Mouse (Mus musculus) natural killer cell, adult 2 months (primary cell): ENCODE data around the gene Chmp4b.

ENCODE experiments used
- DNase-seq, 2 experiments: peaks; one replicate each; pipeline ENCODE4 v3.0.0; 2022; ENCODE audit warnings: low spot score in 2 of 2

Gene Chmp4b

DNA sequence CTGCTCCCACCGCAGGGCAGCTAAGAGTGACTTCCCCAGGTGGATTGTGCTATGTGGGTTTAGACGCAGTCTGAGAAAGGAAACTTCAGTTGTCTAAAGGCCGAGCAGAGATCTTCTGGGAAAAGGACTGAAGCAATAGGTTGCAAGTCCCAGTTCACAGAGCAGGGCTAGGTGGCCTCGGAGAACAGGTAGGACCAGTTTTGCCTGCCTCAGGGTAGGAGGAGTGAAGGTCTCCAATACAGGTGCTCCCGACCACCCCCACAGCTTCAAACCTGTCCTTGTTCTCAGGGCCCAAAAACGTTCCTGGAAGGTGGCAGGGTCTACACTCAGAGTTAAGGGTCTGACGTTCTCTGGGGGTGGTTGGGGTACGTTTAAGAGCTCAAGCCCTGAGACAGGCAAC is at the start of gene Chmp4b:
Gene Chmp4b, plus strand, starts transcription at position 343 of the 400 bp plus-strand sequence.
- DNase-seq = no peak

DNA sequence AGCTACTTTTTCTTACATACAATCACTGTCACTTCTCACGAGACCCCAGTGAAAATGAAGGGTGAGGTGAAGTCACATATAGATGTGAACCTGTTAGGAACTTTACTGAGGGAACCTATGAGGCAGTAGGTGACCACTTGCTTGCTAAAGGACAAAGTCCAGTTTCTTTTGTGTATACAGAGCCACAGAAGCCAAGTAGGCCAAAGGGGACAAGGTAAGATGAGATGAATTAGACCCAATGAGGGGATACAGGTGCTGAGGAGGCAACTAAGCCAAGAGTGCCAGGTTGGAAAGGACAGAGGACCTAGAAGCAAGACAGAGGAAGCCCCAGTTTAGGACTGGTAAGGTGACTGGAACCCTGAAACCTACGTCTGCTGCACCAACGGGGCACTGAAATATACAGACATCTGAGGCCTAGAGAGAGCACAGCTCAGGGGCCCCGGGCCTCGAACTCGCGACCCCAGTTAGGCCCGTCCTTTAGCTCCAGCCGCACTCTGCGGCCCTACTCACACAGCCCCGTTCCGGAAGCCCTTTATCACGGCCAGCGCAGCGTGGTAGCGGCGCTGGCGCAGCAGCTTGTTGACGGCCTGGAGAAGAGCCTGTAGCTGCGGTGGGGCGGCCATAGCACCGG is 48.4 kb upstream of the Chmp4b start:
- no peak for DNase-seq

DNA sequence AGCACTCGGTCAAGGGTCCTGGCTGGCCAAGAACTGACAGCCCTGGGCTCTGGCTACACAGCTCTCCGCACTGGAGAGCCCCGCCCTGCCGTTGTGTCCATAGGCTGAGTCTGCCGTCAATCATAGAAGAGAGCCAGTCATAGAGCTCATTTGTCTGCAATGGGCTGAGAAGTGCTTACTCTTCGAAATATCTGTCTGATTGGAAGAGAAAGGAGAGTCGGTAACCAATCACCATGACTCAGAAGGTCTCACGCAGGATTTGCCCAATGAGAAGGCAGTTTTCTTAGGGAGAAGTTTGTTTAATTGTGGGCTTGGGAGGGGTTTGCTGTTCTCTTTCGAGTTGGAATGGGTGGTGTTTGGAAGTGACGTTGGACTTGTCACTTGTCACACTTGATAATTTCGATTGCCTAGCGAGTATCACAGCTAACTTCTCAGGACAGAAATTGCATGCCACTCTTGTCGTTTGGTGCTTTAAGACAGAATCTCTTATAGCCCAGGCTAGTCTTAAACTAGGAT is 47.8 kb upstream of the Chmp4b start, which contains the start of gene Pxmp4:
Gene Pxmp4, minus strand, starts transcription at position 71 of the 516 bp plus-strand sequence.
- DNase-seq = peak; percentile 98 to 99

DNA sequence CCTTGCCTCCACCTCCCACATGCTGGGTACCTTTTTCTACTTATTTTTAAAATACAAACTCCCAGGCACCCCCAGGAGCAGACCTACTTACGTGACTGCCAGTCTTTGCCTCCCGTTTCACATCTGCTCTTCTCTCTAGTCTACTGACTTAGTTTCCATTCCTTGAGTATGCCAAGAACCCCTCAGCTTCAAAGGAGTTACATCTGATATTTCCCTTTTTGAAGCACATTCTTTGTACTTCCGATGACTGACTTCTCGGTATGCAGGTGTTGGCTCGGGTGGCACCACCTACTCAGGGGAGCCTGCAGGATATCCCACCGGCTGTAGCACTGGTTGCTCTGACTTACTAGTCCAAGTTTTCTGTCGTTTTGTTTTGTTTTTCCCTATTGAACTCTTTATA is 47.3 kb upstream of the Chmp4b start:
- DNase-seq = no peak

DNA sequence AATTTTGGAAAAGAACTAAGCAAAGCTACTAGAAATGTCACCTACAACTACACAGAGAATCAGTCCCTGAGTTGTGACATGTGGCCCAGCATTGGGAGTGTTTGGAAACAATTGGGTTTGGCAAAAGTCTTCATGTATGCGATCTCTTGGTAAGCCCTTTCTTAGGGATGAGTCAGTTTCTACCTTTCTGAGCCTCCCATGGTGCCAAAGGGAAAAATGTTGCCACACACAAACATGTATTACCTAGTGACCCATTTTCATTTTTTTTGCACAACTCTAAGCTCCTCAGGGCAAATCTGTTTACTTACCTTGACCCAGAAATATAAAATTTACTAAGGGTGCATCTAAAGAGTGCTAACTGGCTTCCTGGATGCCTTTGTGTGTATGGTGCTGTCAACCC is 44.5 kb upstream of the Chmp4b start:
- DNase-seq = no peak

DNA sequence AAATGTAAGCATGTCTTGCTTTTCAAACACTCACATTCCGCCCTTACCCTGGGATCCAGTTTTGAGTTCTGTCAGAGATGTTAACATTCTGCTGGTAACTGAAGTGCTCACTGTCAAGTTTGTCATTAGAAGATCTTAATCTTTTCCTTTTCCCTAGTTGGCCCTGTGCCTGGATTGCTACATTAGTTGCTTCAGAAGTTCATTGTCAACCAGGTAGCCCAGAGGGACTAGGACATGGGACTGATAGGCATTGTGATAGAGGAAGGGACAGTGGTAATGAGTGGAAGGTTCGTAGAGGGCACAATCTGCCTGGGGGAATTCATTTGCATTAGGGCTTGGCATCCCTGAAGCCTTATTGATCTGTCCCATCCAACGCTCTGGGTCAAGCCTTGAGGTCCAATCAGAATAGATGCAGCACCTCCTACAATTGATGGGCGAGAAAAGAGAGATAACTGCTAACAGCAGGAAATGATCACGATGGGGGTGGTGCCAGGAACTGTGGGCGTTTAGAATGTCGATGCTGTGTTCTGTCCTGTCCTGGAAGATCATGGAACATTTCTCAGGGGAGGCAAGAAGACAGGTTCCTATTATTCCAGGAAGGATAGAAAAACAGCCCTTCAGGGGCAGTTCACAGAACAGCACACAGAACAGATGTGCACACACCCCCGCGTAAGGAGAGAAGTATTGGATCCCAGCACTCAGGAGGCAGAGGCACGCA is 42.3 kb upstream of the Chmp4b start:
- no peak for DNase-seq

DNA sequence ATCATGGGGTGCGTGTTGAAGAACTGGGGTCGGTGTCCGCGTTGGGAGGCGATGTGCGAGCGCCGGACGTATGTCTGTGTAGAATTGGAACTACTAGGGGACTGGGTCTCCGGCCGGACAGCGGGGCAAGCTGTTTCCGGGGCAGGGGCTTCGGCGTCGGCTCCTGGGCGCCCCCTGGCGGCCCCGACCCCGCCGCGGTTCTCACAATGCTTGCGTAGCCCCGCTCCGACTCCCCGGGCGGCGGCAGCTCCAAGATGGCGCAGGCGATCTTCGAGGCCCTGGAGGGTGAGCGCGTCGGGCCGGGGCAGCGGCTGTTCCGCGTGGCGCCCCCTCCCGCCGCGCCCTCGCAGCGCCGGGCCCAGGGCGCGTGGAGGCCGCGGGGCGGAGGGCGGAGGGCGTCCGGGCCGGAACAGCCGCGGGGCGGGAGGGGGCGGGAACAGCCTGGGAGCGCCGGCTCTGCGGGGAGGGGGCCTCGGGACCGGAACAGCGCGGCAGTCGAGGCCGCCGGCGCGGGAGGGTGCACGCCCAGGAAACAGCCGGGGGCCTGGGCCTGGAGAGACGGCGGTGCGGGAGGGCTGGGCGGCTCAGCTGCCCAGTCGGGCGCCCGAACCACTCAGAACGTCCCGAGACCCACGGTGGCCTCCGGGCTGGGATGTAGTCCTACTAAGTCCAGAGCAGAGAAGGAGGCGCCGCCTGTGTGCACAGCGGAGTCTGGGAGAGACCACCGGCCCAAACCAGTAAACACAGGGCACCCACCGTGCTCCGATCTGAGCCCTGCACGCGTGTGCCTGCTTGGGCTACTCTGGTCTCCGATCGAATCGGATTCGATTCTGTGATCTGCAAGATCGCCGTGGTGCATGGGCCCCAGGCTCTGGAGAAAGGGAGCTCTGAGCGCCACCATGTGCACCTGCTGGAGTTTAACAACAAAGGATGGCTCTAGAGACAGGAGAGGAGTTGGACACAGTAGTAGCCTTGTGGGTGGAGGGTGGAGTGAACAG is 38.1 kb upstream of the Chmp4b start, which contains the start of the genes Zfp341 and 4930519P11Rik:
Gene Zfp341, plus strand, starts transcription at position 180 of the 998 bp plus-strand sequence.
Gene 4930519P11Rik, minus strand, starts transcription at position 320 of the 998 bp plus-strand sequence.
- DNase-seq = peak; percentile 86 to 90

DNA sequence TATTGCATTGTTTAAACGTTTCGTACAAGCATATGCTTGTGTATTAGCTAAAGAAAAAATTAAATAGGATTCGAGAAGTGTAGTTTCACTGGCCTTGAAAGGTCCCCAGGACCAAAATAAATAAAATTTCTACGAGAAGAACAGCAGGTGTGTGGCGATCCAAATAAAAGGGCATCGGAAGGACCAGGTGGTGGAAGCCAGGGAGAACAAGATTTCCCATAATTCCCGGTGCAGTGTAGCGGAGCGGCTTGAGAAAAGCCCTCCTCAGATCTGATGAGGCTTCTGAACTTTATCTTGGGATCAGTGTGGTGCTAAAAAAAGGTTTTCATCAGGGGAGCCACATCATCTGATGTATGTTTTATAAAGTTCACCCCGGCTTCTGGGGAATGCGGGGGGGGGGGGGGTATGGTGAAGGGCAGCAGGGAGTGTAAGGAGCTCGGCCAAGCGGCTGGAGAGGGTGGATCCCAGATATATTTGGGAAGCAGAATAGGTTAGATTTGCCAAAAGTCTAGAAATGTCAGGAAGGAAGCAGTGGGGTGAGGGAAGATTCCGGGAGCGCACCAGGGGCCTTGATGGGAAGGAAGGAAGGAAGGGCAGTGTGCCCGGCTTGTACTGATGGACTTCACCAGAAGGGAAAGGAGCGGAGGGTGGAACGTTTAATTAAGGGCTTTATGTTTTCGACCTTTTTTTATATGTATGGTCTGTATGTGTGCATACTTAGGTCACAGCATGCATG is 36.5 kb upstream of the Chmp4b start:
- no peak for DNase-seq

DNA sequence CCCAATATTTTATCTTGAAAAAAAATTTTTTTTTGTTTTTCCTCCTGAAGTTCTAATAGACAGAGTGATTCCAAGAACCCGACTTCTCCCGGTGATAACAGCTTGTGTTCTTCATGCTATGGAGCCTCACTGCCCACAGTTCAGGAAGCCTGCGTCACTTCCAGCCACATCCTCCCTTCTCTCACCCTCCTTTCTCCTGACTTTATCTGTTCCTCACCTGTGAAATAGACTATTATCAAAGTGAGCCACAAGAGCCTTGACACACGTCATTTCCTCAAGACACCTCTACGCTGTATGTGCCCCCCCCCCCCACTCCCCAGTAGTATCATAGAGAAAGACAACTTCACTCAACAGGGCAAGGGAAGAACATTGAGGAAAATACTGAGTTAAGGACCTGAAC is 35.8 kb upstream of the Chmp4b start:
- peak; percentile 18 to 26 for DNase-seq

DNA sequence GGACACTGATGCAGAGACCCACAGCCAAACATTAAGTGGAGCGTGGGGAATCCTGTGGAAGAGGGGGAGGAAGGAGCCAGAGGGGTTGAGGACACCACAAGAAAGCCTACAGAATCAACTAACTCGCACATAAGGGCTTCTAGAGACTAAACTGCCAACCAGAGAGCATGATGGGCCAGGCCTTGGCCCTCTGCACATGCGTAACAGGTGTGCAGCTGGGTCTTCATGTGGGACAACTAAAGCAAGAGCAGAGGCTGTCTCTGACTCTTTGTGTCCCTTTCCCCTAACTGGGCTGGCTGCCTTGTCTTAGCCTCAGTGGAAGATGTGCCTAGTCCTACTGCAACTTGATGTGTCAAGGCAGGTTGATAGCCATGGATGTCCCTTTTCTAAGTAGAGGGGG is 34.4 kb upstream of the Chmp4b start:
- no peak for DNase-seq

DNA sequence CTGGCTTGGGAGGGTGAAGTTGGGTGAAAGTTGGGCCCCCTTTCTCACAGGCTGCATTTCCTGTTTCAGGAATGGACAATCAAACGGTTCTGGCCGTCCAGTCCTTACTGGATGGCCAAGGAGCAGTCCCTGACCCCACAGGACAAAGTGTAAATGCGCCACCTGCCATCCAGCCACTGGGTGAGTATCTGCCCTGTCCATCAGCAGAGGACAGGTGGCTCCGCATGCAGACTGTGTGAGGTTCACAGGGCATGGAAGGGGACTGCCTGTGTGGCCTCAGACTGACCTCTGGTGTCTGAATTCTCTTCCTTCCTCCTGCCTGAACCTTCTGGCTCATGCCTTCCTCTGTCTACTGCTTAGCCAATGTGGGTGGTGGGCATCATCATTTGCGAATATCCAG is 29.8 kb upstream of the Chmp4b start:
- no peak for DNase-seq

DNA sequence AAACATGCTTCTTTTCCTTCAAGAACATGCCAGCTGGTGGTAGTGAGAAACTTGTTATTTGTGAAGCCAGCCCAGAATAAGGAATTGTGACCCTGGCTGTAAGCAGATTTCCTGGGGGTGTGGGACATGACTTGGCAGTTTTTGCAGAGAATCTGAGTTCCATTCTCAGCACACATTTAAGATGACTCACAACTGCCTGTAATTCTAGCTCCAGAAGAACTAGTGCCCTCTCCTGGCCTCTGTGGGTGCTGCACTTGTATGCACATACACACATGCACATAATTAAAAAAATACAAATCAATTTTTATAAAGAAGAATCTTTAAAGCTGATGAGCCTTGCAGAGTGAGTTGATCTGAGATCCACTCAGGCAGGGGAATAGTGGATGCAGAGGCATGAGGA is 27.4 kb upstream of the Chmp4b start:
- DNase-seq = no peak

DNA sequence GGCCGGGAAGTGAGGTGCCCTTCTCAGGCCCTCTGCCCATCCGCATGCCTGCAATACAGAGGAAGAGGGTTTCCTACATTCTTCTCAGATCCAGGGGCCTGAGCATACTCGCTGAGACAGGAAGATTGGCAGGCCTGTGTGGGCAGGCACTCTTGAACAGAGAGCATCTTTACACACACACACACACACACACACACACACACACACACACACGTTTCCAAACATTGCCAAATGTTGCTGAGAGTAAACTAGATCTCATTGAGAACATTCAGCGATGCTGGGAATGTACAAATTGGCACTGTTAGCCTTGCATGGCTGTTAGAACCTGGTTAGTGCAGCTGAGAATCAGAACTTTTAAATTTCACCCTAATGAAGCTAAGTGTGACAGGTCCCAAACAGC is 21.0 kb upstream of the Chmp4b start:
- no peak for DNase-seq

DNA sequence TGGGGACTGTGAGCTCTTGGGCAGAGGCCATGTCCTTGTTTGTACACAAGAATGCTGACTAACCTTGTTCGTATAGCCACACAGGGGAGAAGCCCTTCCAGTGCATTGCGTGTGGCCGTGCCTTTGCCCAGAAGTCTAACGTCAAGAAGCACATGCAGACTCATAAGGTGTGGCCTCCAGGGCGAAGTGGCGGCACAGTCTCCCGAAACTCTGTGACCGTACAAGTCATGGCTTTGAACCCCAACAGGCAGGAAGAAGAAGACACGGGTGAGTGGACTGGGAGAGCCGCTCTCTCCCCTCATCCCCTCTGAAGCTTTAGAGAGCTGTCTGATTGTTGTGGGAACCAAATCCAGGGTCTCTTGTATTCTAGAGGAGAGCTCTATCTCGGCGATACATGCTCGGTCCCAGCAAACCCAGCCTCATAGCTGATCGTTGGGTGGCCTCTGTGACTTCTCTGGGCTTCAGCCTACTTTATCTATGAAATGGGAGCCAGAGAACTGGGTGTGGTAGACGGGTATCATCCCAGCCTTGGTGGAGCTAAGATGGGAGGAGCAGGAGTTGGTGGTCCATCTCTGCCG is 19.2 kb upstream of the Chmp4b start:
- no peak for DNase-seq

DNA sequence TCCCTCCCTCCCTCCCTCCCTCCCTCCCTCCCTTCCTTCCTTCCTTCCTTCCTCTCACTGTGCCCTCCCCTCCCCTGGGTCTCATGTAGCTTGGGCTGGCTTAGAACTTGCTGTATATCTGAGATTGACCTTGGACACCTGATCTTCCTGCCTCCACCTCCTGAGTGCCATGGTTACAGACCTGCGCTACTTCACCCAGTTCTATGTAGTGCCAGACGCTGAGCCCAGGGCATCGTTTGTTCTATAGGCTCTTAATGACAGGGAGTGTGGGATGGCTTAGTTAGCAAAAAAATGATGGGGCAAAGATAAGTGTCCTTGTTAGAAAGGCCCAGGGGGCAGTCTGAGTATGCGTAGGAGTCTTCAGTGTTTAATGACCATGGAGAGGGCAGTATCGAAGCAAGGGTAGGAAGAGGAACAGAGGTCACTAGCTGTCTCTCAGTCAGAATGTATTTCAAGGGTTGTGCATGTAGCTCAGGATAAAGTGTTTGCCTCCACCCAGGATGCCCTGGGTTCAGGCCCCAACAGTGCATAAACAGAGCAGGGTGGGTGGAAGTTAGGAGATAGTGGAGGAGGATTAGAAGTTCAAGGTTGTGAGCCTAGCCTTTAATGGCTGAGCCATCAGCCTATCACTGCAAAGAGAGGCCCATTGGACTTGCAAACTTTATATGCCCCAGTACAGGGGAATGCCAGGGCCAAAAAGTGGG is 18.3 kb upstream of the Chmp4b start:
- no peak for DNase-seq

DNA sequence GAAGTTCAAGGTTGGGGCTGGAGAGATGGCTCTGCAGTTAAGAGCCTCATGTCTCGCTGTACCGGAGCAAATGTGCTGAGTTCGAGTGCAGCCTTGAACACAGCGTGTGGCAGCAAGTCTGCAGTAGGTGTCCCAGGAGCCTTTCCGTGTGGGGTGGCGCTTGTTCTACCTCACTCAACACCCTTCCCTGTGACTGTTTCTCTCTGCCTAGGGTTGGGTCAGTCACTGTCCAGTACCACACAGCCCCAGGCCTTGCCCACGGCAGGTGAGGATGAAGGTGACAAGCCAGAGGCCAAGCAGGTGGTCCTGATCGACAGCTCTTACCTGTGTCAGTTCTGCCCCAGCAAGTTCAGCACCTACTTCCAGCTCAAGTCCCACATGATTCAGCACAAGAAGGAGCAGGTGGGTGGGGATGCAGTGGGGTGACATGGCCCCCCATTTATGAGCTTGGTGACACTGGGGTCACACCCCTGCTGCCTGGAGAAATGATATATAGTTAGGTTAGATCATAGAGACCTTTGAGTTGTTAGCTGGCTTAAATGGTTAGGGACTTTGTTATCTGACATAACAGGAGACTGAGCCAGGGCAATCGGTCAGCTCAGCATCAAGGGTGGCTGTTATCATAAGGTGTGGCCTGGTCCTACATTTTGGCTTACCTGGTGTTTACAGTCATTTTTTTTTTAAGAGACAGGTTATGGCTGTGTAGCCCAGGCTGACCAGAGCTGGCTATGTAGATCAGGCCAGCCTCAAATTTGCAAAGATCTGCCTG is 17.4 kb upstream of the Chmp4b start:
- no peak for DNase-seq

DNA sequence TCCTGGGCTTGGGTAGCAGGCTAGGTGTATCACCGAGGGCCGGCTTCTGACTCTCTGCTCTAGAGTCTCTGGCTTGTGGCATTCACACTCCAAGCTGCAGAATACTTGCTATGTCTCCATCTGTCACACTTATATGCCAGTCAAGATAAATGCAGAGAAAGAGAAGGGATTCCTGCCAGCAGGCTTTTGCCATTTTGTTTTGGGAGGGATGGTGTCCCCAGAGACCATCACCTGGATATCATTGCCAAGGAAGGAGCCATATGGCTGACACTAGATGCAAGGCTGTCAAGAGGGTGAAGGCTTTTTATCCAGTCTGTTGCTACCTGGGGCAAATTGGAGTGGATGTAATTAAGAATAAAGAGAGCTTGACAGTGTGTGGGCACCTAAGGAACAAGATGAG is 15.7 kb upstream of the Chmp4b start:
- no peak for DNase-seq

DNA sequence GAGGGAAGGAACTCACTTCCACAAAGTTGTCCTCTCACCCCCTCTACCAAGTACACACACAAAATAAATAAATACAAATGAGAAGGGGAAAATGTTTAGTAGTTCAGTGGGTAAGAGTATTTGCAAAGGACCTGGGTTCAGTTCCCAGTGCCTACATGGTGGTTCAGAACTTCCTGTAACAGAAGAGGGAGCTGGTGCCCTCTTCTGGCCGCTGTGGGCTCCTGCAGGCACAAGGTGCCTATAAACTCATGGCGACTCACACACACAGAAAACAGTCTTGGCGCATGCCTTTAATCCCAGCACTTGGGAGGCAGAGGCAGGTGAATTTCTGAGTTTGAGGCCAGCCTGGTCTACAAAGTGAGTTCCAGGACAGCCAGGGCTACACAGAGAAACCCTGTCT is 13.0 kb upstream of the Chmp4b start:
- no peak for DNase-seq

DNA sequence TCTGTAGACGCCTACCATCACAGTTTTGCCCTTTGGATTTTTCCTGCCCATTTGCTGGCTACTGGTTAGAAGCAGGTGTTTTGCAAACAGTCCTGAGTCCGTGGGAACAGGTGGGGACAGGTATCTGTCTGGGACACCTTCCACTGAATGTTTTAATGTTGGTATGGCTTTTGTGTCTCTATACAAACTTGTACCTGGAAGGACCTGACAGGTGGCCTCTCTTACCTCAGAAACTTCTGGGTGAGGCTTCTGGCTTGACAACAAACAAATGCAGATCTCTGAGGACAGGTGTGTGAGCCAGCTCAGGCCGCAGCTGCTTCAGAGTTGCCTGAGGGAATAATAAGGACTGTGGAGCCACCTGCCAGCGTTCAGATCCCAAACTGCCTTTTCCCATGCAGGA is 12.4 kb upstream of the Chmp4b start:
- DNase-seq = no peak
